Mouse (Mus musculus): ENCODE measurements around the gene Mgst1. TPM values are rescaled to one million over a fixed set of nuclear protein-coding genes. Genes with fewer than 3 reads are reported as not detected.

The Mgst1 gene
- 24.5 and 27.6 TPM in 2 replicates for polyA plus RNA-seq (2012; rRNA removed)

DNA sequence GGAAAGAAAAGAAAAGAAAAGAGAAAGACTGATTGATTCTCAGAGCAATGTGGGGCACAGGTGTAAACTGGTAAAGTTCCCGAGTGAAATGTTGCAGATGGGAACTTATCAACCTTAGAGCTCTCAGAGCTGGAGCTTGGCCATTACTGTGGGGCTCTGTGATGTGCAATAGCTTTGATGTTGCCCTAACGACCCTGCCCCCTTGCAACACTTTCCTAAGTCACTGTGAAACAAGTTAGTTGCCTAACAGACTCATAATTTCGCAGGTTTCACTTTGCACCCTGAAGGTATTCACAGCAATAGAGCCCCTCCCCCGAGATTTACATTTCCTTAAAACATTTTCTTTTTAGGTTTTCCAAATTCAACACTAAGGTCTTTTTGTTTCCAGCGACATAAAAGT is at the start of gene Mgst1:
Gene Mgst1, plus strand, starts transcription at position 387 of the 400 bp plus-strand sequence.
- Histone ChIP-seq H3K4me3 (ENCODE audit: insufficient read depth, low read length) (peak within 1 kb of the TSS; percentile 37), H3K27ac (ENCODE audit: insufficient read depth, low read length) (no peak within 1 kb of the TSS), H3K4me1 (ENCODE audit: control insufficient read depth, insufficient read depth, low read length) (no peaks in the 10 kb centered on the region)
- TF ChIP-seq POLR2A (IDR thresholded peaks at IDR 0.05; ENCODE audit: extremely low read depth, insufficient read depth, low read length) = no peak
- no peak for TF ChIP-seq CTCF (IDR thresholded peaks at IDR 0.05; ENCODE audit: extremely low read depth, insufficient read depth, low read length)

DNA sequence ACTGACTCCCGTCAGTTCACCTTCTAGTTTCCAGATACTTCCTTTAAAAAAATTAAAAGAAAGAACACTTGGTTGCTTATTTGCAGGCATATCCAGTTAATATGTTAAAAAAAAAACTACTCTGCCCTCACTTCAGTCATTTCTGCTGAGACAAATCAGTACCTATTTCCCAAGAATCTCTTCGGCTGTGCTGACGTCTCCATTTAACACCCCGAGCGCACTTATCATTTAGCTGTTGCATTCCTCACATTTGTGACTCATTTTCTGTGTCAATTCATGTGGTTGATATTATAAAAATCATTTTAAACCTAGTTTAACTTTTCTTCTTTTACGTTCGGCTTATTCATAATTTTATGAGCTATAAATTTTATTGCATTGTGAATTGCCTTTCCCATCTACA is 47.7 kb upstream of the Mgst1 start:
- TF ChIP-seq POLR2A (IDR thresholded peaks at IDR 0.05; ENCODE audit: extremely low read depth, insufficient read depth, low read length) = no peak
- no peak for TF ChIP-seq CTCF (IDR thresholded peaks at IDR 0.05; ENCODE audit: extremely low read depth, insufficient read depth, low read length)
- H3K4me1 ChIP-seq (ENCODE audit: control insufficient read depth, insufficient read depth, low read length) = no peaks in the 10 kb centered on the region
- no peak overlapping the region for H3K4me3 ChIP-seq (ENCODE audit: insufficient read depth, low read length)
- H3K27ac ChIP-seq (ENCODE audit: insufficient read depth, low read length) = no peak overlapping the region

DNA sequence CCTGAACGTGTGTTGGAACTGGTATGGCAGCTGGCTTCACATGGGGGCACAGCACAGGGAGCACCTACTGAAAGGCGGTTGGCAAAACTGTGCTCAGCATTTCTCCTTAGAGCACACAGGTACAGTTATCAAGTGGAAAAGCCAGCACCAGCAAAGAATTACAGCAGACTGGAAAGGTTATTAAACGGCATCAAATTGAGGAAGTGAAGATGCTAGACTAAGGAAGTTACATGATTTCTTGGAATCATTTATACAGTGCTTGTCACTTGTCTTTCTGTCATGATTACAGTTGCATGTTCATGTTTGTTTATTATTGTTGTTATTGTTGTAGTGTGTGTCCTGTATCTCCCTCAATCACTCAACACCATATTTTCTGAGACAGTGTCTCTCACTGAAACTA is 45.1 kb upstream of the Mgst1 start:
- no peak overlapping the region for H3K27ac ChIP-seq (ENCODE audit: insufficient read depth, low read length)
- no peak overlapping the region for H3K4me3 ChIP-seq (ENCODE audit: insufficient read depth, low read length)
- no peak for TF ChIP-seq POLR2A (IDR thresholded peaks at IDR 0.05; ENCODE audit: extremely low read depth, insufficient read depth, low read length)
- no peak for TF ChIP-seq CTCF (IDR thresholded peaks at IDR 0.05; ENCODE audit: extremely low read depth, insufficient read depth, low read length)

DNA sequence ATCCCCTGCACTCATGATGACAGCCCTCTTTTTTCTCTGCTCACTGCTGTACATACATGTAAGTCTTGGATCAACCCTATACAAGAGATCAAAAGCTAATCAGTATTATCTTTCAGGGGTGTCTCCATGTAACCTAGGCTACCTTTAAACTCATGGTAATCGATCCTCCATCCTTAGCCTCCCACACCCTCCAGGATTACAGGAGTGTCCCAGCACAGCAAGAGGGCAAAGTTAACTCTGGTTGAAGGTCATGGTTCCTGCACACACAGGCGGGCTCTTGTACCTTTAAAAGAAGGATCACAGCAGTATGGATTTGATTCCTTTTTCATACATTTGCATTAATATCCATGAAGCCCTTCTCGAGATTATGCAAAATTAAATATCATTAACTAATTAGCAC is 40.5 kb upstream of the Mgst1 start:
- no peaks in the 10 kb centered on the region for H3K4me1 ChIP-seq (ENCODE audit: control insufficient read depth, insufficient read depth, low read length)
- TF ChIP-seq POLR2A (IDR thresholded peaks at IDR 0.05; ENCODE audit: extremely low read depth, insufficient read depth, low read length) = no peak
- TF ChIP-seq CTCF (IDR thresholded peaks at IDR 0.05; ENCODE audit: extremely low read depth, insufficient read depth, low read length) = no peak
- no peak overlapping the region for H3K4me3 ChIP-seq (ENCODE audit: insufficient read depth, low read length)

More for the DNA sequence above, 45.1 kb upstream of the Mgst1 start:
- no peaks in the 10 kb centered on the region for H3K4me1 ChIP-seq (ENCODE audit: control insufficient read depth, insufficient read depth, low read length)

DNA sequence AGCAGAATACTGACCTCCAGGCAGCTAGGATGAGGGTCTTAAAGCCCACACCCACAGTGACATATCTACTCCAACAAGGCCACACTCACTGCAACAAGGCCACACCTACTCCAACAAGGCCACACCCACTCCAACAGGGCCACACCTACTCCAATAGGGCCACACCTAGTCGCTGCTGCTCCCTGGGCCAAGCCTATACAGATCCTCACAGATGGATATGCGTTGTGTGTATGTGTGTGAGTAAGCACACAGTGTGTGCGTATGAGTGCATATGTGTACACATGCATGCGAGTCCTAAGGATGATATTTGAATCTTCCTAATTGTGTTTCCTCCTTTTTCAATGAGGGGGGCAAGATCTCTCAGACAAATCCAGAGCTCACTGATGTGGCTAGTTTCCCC is 38.3 kb upstream of the Mgst1 start:
- no peak overlapping the region for H3K27ac ChIP-seq (ENCODE audit: insufficient read depth, low read length)
- TF ChIP-seq CTCF (IDR thresholded peaks at IDR 0.05; ENCODE audit: extremely low read depth, insufficient read depth, low read length) = no peak
- no peak for TF ChIP-seq POLR2A (IDR thresholded peaks at IDR 0.05; ENCODE audit: extremely low read depth, insufficient read depth, low read length)
- no peak overlapping the region for H3K4me3 ChIP-seq (ENCODE audit: insufficient read depth, low read length)
- H3K4me1 ChIP-seq (ENCODE audit: control insufficient read depth, insufficient read depth, low read length) = no peaks in the 10 kb centered on the region

More for the DNA sequence above, 40.5 kb upstream of the Mgst1 start:
- no peak overlapping the region for H3K27ac ChIP-seq (ENCODE audit: insufficient read depth, low read length)

DNA sequence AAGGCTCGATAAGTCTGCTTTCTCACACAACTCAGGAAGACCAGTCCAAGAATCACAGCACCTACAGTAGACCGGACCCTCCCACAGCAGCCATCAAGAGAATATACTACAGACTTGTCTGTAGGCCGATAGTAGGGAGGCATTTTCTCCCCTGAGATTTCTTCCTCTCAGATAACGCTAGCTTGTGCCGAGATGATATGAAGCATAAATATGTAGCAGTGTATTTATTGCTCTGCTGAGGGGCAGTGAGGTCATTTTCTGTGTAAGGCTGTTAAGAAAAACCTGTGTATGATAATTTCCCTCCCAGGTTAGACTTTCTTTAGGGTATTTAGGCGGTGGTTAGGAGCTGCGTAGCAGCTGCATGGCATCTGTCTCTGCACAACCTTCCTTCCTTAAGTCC is 37.2 kb upstream of the Mgst1 start:
- Histone ChIP-seq H3K4me3 (ENCODE audit: insufficient read depth, low read length) (no peak overlapping the region), H3K27ac (ENCODE audit: insufficient read depth, low read length) (no peak overlapping the region), H3K4me1 (ENCODE audit: control insufficient read depth, insufficient read depth, low read length) (no peaks in the 10 kb centered on the region)
- TF ChIP-seq POLR2A (IDR thresholded peaks at IDR 0.05; ENCODE audit: extremely low read depth, insufficient read depth, low read length) (no peak), CTCF (IDR thresholded peaks at IDR 0.05; ENCODE audit: extremely low read depth, insufficient read depth, low read length) (no peak)

DNA sequence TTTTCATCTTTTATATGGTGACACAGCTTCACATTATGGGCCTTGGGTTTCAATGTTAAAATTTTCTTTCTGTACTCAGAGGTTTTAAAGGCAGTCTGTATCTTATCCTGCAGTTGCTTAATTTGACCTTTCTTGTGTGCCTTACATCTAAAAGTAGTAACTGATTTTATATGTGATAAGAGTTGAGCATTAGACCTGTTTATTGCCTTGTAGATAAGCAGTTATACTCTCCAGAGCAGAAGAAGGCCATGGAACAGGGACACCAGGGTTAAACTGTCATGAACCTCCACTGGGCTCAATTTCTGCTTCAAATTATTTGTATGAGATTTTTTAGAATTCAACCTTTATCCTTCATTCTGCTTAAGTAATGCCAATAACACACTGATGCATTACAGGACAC is 35.6 kb upstream of the Mgst1 start:
- TF ChIP-seq POLR2A (IDR thresholded peaks at IDR 0.05; ENCODE audit: extremely low read depth, insufficient read depth, low read length) (no peak), CTCF (IDR thresholded peaks at IDR 0.05; ENCODE audit: extremely low read depth, insufficient read depth, low read length) (no peak)

DNA sequence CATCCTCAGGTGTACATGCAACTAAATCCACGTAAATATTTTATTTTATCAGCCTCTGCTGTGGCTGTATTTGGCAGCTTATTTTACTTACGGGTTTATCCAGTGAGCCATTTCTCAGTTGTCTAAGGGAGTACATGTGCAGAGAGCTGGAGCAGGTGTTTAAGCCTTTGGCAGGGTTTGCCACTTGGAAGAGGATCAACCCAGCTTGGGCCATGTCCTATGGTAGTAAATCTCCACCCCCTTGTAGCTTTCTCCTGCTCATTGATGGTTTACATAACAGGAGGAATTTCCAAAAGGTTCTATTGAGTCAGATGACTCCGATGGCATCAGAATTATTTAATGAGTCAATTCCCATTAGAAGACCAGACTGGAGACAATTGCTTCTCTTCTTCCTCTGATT is 22.6 kb upstream of the Mgst1 start:
- H3K27ac ChIP-seq (ENCODE audit: insufficient read depth, low read length) = no peak overlapping the region
- H3K4me3 ChIP-seq (ENCODE audit: insufficient read depth, low read length) = no peak overlapping the region
- TF ChIP-seq CTCF (IDR thresholded peaks at IDR 0.05; ENCODE audit: extremely low read depth, insufficient read depth, low read length) = no peak
- no peak for TF ChIP-seq POLR2A (IDR thresholded peaks at IDR 0.05; ENCODE audit: extremely low read depth, insufficient read depth, low read length)
- H3K4me1 ChIP-seq (ENCODE audit: control insufficient read depth, insufficient read depth, low read length) = no peaks in the 10 kb centered on the region

More for the DNA sequence above, 35.6 kb upstream of the Mgst1 start:
- H3K27ac ChIP-seq (ENCODE audit: insufficient read depth, low read length) = no peak overlapping the region
- no peaks in the 10 kb centered on the region for H3K4me1 ChIP-seq (ENCODE audit: control insufficient read depth, insufficient read depth, low read length)
- no peak overlapping the region for H3K4me3 ChIP-seq (ENCODE audit: insufficient read depth, low read length)

DNA sequence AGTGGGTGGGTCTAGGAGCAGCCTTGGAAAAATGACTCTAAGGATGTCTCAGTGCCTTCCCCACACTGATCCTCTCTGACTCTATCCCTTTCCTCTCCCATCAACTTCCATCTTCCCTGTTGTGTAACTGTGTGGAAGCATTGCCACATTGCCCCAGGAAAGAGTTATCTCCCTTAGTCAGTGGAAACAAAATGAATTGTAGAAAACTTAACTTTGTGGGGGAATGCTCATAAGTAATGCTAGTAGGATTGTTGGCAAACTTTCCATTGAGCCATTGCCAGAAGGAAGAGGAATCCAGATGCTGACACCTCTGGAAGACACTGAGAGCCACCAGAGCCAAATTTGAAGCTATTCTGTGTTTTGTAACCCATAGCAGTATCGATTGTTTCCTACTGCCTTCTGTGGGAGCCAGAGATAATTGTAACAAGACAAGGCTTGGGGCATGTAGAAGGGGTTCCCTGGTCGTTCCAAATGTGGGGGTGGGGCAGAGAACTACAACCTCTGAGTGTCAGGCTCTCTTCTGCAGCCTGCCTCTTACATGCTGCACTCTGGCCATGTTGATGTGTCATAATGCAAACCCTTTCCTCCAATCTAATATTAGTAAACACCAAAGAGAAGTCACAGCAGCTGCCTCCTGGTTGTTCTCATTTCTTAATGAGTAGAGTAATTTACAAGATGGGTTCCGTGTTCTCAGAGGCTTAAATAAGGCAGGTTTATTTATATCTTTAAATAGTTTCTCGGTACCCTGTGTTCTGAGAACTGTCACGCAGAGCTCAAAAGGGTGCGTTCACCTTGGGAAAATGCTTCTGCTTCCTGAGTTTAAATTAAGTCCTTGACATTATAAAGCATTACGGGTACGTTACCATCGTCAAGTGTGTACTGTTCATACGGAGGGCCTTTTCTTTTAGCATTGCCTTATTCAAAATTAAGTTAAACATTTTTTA is 11.5 kb upstream of the Mgst1 start:
- H3K4me1 ChIP-seq (ENCODE audit: control insufficient read depth, insufficient read depth, low read length) = peaks cover 1% of the 10 kb centered on the region; the same call in 1 of the 2 replicates
- no peak overlapping the region for H3K4me3 ChIP-seq (ENCODE audit: insufficient read depth, low read length)
- no peak for TF ChIP-seq CTCF (IDR thresholded peaks at IDR 0.05; ENCODE audit: extremely low read depth, insufficient read depth, low read length)
- no peak for TF ChIP-seq POLR2A (IDR thresholded peaks at IDR 0.05; ENCODE audit: extremely low read depth, insufficient read depth, low read length)
- H3K27ac ChIP-seq (ENCODE audit: insufficient read depth, low read length) = no peak overlapping the region

DNA sequence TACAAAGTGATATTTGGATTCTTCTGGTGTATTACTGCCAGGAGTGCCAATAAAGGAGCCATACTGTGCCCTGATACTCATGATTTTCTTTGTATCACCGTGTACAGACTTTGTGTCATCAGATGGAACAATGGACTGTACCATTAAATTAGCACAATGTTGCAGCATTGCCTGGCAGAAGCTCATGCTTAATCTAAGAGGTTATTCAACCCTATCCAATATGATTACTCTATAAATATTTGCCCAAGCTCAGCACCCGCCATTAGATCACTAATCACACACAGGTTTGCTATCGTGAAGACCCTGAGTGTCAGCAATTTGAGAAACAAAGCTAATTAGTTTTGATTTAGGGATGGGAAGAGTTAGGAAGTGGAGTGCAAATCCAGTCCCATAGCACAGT is 9.6 kb upstream of the Mgst1 start:
- peaks cover 1% of the 10 kb centered on the region; the same call in 1 of the 2 replicates for H3K4me1 ChIP-seq (ENCODE audit: control insufficient read depth, insufficient read depth, low read length)
- TF ChIP-seq CTCF (IDR thresholded peaks at IDR 0.05; ENCODE audit: extremely low read depth, insufficient read depth, low read length) (no peak), POLR2A (IDR thresholded peaks at IDR 0.05; ENCODE audit: extremely low read depth, insufficient read depth, low read length) (no peak)
- no peak overlapping the region for H3K27ac ChIP-seq (ENCODE audit: insufficient read depth, low read length)
- no peak overlapping the region for H3K4me3 ChIP-seq (ENCODE audit: insufficient read depth, low read length)

All from cortical plate, adult 2 months (tissue).